Mouse (Mus musculus): ENCODE results near the gene Cep95. TPM values are rescaled to one million over a fixed set of nuclear protein-coding genes. Genes with fewer than 3 reads are reported as not detected.

The Cep95 gene
- total RNA-seq, 4 experiments from 2014 or later, result 9.1 to 15.6 (median 13.8) TPM

Small RNAs within 50 kb of the gene (microRNA-seq; reads per million reads assigned to microRNA genes)
- gene Gm25994 (0 reads per million in 2 experiments), gene Mir3064 (15.3 to 21.0 reads per million in 2 experiments)

Other genes starting within 250 kb of the Cep95 start
- gene Tex2, start 175.8 kb upstream of the Cep95 start, total RNA-seq (2022), result 100 to 1,000 TPM; 135 to 153 (median 142) TPM
- gene Pecam1, start 38.6 kb upstream of the Cep95 start, total RNA-seq (2022), result 10 to 100 TPM; 16.0 to 21.1 (median 18.0) TPM
- gene Milr1, start 38.0 kb upstream of the Cep95 start, total RNA-seq (2022), result 1 to 10 TPM in 2 of 4 experiments, not detected in 2; 4.9 to 6.2 TPM
- gene Polg2, start 9.7 kb upstream of the Cep95 start, total RNA-seq (2022), result 1 to 10 TPM; 3.4 to 5.6 (median 3.7) TPM
- 100 to 1,000 TPM; 697 to 742 (median 710) TPM for gene Ddx5, start 67 bp upstream of the Cep95 start, total RNA-seq (2022)
- gene Smurf2, start 131.5 kb downstream of the Cep95 start, total RNA-seq (2022), result 10 to 100 TPM; 26.1 to 32.9 (median 28.6) TPM
- gene Kpna2, start 210.3 kb downstream of the Cep95 start, total RNA-seq (2022), result 10 to 100 TPM; 17.5 to 23.7 (median 21.7) TPM
- 1 to 10 TPM; 2.0 to 4.8 (median 4.7) TPM for gene 1810010H24Rik, start 236.4 kb downstream of the Cep95 start, total RNA-seq (2022)

All from layer of hippocampus, adult 8-10 months (tissue).